Mouse (Mus musculus) thymus, adult 18-20 months (tissue): Measurements from ENCODE around the gene Izumo1r.

Experiments used
- DNase-seq, 2 experiments: peaks; one replicate each; pipeline ENCODE4 v3.0.0; 2022; ENCODE audit warnings: mixed read lengths in 2 of 2

The Izumo1r gene

DNA sequence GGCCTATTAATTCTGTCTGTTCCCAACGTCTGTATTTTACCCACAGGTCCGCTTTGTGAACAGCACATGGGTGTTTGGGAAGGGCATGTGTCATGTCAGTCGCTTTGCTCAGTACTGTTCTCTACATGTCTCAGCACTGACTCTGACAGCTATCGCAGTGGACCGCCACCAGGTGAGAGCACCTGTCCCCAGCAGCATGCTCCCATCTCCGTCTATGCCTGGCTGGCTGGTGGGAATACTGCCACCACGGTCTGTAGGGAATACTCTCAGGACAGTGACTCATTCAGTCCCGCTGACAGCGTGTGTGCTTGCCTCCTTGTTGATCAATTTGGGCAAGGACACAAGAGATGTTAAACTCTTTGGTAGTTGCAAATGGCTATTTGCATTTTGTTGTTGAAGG lies 39.0 kb downstream of the Izumo1r start:
- no peak for DNase-seq

DNA sequence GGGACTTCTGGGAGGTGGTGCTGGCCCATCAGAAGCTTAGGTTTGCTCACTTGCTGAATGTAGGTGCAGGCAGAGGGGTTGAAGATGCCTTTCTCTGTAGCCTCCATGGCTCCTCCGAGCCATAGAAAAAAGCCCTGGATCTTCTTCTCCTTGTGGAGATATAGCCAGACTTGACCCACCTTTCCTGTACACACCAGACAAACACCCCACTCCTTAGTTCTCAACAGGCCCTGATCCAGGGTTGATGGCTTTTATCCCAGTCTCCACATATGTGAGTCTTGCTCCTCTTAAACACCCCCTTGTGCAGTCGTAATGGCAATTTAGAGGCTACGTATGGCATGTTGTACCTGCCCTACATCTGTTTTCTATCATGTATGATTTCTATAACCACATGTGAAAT lies 40.6 kb downstream of the Izumo1r start:
- DNase-seq, result no peak

DNA sequence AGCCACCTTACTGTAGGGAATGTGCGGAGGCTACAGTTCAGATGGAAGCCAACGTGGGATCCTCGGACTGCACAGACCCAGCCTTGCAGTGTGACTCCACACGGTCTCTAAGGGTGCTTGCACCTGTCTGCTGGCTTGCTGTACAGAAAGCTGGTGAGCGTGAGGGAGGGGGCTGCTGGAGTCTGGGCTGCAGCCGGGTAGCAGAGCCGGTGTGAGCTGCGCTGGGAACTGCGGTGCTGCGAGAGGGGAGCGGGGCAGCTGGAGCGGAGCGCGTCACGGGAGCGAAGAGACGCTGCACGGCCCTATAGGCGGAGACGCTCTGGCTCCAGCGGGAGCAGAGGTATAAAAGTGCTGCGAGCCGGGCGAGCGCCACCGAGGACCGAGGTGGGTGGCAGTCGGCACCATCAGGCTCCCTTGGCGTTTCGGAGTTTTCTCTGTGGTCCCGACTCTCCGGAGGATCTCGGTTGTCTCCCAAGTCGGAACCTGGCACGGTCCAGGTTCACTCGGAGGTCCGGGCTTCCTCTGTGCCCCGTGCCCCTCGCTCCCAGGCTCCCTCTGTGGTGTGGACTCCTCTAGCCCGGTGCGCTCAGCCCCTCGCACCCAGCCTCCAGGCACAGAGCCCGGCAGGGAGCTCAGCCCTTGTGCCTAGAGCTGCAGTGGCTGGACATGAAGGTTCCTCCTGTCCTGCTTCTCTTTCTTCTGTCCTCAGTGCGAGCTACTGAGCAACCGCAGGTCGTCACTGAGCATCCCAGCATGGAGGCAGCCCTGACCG lies 43.7 kb downstream of the Izumo1r start, which contains the start of gene Gpr83:
Gpr83 (plus strand) TSS at position 343 of the 772 bp plus-strand sequence.
- peak; percentile 18 to 20 for DNase-seq

DNA sequence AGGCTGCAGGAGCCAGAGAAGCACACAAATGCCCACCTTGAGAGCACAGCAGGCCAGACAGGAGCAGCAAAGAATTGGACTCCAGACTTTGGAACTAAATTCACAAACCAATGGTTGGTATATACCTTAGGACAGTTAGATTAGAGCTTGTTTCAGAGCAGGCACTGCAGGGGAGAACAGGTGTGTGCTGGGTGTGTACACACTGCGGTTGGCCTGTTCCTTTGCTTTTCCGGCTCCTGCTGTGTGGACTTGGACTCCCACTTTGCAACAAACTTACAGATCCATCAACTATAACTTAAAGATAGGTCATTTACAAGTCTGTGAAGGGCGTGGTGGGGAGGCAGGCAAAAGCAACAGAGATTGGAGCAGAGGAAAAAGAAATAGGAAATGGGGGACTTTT lies 45.0 kb downstream of the Izumo1r start:
- no peak for DNase-seq

DNA sequence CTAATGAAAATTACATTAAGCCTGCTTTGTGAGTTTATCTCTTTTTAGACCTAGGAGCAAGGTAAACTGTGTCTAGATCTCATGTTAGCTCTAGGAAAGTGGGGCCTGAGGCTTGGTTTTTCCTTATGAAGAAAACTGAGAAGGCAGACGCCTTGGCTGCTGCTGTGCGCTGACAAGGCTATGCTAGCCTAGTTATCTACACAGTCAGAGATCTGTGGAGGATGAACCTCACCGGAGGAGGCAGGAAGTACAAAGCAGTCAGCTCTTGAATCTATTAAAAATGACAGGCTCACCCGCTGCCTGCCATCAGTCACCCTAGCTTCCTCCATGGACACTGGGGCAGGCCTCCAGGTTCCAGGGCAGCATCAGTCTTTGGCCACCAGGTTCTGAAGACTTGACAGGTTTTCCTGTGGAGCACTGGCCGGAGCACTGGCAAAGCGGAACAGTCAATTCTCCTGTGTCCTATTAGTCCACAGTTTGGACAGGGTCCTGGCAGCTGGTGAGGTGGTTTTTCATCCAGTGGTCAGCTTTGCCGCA lies 45.5 kb downstream of the Izumo1r start:
- no peak for DNase-seq

DNA sequence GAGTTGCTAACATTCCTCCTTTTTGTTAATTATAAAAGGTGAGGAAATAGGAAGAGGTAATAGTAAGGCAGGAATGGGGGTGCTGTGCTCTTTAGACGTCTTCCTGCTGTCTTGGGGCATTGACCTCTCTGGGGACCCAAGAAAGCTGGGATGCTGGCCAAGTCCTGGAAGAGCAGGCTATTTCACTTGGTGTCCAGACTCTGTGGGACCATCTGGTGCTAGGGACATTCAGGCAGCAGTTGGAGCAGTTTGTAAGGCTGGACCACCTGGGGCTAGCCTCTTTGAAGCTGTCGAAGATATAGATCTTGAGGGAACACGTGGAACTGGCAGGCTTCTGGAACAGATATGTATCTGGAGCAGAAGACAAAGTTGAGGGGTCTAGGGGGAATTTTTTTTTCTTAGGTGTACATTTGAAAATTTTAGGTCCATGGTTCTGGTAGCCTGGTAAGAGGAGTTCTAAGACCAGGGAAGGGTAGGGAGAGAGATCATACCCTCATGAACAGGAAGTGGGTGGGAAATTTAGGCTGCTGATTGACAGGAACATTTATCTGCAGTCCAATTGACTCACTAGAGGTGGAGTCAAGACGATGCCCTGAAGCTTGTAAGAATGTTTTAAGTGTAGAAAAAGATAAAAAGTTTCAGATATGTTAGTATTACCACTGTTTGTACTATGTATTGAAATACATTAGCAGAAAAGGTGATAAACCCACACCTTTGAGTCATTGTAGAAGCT lies 46.7 kb downstream of the Izumo1r start:
- no peak for DNase-seq

DNA sequence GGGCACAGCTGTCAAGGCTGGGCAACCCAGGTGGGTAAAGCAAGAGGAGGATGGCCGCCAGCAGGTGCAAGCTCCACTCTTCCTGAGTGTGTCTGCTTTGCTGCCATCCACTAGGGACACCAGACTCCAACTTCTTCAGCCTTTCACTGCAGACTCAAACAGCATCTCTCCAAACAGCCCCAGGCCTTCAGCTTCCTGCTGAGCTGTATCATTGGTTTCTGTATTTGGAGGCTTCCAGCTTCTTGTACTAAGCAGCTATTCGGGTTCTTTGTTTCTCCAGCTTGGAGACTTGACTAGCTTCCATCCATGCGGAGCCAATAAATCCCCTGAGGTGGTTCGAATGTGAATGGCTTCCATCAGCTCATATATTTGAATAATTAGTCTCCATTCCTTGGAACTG lies 49.2 kb downstream of the Izumo1r start:
- no peak for DNase-seq

DNA sequence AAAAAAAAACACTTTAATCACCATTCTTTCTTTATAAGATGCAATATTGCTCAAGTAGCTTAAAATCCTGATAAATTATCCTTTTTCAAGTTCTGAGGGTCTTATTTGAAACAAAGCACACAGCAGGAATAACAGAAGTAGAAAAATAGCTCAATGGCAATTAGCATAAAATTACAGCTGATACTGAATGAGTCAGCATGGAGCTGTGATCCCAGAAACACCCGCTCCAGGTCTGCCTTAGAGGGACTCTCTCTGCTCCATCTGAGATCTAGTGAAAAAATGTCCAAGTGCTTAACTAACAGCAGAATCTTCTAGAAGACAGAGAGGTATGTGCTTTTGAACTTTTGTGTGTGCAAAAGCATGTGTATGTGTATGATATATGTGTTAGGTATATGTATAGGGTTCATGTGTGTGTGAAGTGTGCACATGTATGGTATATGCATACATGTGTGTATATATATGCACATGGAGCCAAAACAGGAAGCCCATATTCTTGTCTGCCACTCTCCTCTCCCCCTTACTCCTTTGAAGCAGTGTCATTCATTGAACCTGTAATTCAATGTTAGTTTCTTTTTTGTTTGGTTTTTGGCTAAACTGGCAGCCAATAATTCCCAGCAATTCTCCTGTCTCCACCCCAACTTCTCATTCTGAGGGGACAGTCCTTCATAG lies 55.3 kb downstream of the Izumo1r start:
- DNase-seq, result no peak

DNA sequence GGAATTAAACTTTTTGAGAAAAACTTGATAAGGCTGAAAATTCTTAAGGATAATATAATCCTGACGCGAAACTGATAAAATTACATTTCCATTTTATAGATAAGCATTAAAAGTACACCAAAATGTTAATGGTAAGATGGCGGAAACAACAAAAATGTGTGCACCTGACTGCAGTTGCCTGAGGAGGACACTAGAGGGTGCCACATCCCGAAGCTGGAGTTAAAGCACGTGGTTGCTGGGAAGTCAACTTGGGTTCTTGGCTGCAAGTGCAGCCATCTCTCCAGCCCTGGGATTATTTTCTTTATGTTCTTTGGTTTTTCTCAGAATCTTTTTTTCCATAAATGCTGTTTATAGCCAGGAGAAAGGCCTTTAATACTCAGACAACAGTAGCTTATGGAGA lies 57.3 kb downstream of the Izumo1r start:
- no peak for DNase-seq

DNA sequence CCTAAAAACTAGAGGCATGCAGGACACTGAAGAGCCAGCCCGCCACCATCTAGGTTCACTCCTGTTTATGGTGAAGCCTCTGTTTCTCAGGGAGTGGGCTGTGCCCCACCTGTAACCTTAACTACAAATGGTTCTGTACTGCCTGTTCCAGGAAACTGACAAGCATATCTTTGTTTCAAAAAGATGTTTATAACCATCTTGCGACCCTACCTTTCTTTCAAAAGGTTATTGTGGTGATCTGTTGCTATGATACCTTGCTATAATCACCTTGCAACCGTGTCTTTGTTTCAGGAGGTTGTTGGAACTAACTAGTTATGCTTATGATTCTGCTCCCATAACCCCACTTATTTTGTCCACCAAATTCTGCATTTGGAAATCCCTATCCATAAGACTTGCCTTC lies 59.8 kb downstream of the Izumo1r start:
- no peak for DNase-seq

DNA sequence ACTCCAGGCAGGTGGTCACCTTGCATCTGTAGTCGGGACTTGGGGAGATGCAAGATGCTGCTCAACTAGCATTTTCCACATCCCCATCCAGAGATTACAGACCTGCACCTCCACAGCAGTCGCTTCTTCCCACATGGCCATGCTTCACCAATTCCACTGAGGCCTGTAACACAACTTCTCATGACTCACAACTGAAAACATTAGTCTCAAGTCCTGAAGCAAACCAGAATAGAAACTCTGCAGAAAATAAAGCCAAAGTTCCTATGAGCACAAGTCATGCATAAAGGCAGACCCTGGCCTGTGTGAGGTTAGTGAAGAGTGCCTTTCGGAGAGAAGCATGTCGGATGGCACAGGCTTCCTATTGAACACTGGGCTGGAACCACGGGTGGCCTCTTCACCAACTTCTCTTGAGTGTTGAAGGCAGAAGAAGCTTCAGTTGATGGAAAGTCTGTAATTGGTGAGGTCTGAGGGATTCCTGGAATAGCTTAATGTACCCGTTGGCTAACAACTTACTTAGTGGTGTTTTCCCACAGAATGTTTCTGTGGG lies 60.4 kb downstream of the Izumo1r start:
- DNase-seq, result no peak

DNA sequence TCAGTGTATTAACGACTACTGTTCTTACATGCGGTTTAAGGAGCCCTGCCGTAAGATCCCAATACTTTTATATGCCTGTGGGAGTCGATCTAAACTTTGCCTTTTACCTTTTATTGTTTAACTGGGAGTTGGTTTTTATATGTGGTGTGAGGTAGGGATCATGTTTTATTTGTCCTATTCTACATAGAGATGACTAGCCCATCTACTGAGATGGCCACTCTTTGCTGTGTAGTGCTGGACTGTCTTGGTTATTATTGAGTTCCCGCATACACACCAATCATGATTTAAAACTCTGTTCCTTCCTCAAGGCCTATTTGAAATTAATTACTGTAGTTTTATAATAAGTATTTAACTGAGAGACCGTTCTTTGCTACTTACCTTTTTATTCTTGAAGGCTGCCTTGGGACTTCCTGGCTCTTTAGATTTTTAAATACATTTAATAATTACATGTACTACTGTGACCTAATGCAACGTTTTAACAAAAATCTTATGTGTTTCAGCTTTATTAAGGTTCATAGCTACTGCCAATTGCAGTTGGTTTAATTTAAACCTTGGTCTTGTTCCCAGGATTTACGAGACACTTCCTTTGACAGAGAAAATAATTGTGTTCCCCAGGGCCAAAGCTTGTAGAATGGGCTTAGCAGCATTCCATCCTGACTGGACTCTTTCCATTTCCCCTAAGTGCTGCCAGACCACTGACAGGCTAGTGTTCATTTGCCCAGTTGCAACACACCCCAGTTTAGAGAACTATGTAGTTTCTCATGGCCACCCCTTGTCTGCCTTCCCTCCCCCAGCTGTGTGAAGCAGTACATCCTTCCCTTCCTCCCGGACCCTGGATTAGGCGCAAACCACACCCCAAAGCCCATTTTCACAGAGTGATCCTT lies 61.6 kb downstream of the Izumo1r start:
- DNase-seq, result no peak

DNA sequence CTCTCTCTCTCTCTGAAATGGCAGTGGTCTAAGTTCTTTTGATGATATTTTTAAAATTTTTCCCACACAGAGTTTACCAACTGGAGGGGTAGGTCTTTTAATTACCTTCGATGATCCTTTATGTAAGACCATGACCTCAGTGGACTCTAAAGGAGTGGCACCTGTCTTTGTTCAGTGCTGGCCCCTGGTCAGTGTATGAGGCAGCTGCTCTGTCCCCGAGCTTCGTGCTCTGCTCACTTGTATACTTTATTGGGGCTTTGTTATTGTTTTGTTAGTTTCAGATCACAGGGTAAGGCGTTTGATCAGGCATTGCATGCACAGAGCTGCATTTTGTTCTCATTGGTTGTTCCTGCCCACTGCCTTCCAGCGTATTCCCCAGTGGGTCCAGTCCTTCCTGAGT lies 63.8 kb downstream of the Izumo1r start:
- DNase-seq, result no peak

DNA sequence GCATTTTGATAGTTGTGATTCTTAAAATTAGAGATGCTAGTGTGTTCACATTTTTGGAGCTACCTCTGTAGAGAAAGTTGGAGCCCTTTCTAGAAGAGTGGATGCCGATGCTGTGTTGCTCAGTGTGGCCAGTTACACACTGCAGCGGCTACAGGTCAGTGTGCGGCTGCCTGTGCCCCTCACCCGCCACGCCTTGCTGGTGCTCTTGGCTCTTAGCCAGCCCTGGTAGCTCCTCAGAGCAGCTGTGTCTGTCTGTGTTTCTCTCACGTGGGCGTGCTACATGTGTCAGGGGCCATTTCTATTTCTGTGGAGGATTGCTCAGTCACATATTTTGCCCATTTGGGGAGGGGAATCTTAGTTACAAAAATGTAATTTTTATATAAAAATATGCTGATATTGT lies 64.2 kb downstream of the Izumo1r start:
- no peak for DNase-seq
